Mouse (Mus musculus): Measurements from ENCODE around the gene Slc15a5.
"Not testable (repeated sequence)": the region's sequence is repeated elsewhere in the genome, so short reads cannot be mapped to it uniquely, and the experiment has no call there.

Slc15a5 gene

DNA sequence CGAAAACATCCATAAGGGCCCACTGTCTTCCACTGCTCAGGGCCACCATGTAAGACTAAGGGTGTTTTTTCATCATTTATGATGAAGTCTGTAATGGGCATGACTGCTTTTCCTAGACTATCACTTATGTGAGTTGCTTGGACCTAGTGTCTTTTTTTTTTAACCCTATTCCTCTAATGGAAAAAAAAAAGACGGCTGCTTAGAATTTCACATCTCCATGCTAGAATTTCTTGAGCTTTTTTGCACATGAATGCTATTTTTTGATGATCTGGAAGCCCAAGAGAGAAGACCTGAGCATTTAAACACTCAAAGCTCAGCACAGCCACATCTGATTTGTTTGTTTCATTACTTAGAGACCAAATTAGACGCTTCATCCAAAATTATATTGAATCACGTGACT lies at the start of gene Slc15a5:
Gene Slc15a5, minus strand, starts transcription at position 101 of the 400 bp plus-strand sequence.
- DNase-seq (ENCODE audit: low spot score in 2 of 2), result no peak

DNA sequence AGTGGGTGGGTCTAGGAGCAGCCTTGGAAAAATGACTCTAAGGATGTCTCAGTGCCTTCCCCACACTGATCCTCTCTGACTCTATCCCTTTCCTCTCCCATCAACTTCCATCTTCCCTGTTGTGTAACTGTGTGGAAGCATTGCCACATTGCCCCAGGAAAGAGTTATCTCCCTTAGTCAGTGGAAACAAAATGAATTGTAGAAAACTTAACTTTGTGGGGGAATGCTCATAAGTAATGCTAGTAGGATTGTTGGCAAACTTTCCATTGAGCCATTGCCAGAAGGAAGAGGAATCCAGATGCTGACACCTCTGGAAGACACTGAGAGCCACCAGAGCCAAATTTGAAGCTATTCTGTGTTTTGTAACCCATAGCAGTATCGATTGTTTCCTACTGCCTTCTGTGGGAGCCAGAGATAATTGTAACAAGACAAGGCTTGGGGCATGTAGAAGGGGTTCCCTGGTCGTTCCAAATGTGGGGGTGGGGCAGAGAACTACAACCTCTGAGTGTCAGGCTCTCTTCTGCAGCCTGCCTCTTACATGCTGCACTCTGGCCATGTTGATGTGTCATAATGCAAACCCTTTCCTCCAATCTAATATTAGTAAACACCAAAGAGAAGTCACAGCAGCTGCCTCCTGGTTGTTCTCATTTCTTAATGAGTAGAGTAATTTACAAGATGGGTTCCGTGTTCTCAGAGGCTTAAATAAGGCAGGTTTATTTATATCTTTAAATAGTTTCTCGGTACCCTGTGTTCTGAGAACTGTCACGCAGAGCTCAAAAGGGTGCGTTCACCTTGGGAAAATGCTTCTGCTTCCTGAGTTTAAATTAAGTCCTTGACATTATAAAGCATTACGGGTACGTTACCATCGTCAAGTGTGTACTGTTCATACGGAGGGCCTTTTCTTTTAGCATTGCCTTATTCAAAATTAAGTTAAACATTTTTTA lies 48.9 kb upstream of the Slc15a5 start:
- DNase-seq (ENCODE audit: low spot score in 2 of 2), result no peak

DNA sequence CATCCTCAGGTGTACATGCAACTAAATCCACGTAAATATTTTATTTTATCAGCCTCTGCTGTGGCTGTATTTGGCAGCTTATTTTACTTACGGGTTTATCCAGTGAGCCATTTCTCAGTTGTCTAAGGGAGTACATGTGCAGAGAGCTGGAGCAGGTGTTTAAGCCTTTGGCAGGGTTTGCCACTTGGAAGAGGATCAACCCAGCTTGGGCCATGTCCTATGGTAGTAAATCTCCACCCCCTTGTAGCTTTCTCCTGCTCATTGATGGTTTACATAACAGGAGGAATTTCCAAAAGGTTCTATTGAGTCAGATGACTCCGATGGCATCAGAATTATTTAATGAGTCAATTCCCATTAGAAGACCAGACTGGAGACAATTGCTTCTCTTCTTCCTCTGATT lies 37.8 kb upstream of the Slc15a5 start:
- no peak for DNase-seq (ENCODE audit: low spot score in 2 of 2)

DNA sequence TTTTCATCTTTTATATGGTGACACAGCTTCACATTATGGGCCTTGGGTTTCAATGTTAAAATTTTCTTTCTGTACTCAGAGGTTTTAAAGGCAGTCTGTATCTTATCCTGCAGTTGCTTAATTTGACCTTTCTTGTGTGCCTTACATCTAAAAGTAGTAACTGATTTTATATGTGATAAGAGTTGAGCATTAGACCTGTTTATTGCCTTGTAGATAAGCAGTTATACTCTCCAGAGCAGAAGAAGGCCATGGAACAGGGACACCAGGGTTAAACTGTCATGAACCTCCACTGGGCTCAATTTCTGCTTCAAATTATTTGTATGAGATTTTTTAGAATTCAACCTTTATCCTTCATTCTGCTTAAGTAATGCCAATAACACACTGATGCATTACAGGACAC lies 24.8 kb upstream of the Slc15a5 start:
- DNase-seq (ENCODE audit: low spot score in 2 of 2), result no peak

DNA sequence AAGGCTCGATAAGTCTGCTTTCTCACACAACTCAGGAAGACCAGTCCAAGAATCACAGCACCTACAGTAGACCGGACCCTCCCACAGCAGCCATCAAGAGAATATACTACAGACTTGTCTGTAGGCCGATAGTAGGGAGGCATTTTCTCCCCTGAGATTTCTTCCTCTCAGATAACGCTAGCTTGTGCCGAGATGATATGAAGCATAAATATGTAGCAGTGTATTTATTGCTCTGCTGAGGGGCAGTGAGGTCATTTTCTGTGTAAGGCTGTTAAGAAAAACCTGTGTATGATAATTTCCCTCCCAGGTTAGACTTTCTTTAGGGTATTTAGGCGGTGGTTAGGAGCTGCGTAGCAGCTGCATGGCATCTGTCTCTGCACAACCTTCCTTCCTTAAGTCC lies 23.2 kb upstream of the Slc15a5 start:
- DNase-seq (ENCODE audit: low spot score in 2 of 2), result no peak

DNA sequence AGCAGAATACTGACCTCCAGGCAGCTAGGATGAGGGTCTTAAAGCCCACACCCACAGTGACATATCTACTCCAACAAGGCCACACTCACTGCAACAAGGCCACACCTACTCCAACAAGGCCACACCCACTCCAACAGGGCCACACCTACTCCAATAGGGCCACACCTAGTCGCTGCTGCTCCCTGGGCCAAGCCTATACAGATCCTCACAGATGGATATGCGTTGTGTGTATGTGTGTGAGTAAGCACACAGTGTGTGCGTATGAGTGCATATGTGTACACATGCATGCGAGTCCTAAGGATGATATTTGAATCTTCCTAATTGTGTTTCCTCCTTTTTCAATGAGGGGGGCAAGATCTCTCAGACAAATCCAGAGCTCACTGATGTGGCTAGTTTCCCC lies 22.1 kb upstream of the Slc15a5 start:
- DNase-seq (ENCODE audit: low spot score in 2 of 2), result no peak

DNA sequence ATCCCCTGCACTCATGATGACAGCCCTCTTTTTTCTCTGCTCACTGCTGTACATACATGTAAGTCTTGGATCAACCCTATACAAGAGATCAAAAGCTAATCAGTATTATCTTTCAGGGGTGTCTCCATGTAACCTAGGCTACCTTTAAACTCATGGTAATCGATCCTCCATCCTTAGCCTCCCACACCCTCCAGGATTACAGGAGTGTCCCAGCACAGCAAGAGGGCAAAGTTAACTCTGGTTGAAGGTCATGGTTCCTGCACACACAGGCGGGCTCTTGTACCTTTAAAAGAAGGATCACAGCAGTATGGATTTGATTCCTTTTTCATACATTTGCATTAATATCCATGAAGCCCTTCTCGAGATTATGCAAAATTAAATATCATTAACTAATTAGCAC lies 19.9 kb upstream of the Slc15a5 start:
- DNase-seq (ENCODE audit: low spot score in 2 of 2), result no peak

DNA sequence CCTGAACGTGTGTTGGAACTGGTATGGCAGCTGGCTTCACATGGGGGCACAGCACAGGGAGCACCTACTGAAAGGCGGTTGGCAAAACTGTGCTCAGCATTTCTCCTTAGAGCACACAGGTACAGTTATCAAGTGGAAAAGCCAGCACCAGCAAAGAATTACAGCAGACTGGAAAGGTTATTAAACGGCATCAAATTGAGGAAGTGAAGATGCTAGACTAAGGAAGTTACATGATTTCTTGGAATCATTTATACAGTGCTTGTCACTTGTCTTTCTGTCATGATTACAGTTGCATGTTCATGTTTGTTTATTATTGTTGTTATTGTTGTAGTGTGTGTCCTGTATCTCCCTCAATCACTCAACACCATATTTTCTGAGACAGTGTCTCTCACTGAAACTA lies 15.3 kb upstream of the Slc15a5 start:
- no peak for DNase-seq (ENCODE audit: low spot score in 2 of 2)

DNA sequence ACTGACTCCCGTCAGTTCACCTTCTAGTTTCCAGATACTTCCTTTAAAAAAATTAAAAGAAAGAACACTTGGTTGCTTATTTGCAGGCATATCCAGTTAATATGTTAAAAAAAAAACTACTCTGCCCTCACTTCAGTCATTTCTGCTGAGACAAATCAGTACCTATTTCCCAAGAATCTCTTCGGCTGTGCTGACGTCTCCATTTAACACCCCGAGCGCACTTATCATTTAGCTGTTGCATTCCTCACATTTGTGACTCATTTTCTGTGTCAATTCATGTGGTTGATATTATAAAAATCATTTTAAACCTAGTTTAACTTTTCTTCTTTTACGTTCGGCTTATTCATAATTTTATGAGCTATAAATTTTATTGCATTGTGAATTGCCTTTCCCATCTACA lies 12.7 kb upstream of the Slc15a5 start:
- DNase-seq (ENCODE audit: low spot score in 2 of 2), result no peak

DNA sequence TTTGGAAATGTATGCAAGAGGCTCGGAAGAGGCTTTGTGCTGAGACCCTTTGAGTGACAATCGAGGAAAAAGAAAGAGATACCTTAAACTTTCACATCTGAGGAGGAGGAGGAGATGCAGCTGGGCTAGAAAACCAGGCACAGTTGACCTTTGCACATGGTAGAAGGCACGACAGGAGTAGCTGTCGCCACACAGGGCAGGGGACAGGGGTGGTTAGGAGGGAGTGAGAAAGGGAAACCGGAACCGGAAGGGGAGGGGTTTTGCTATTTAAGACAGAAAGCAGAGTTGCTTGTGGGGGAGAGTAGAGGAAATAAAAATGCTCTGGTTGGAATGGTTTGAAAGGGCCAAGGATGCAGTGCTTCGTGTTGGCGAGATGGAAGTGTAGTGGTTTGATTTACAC lies 9.4 kb upstream of the Slc15a5 start:
- DNase-seq (ENCODE audit: low spot score in 2 of 2), result no peak

DNA sequence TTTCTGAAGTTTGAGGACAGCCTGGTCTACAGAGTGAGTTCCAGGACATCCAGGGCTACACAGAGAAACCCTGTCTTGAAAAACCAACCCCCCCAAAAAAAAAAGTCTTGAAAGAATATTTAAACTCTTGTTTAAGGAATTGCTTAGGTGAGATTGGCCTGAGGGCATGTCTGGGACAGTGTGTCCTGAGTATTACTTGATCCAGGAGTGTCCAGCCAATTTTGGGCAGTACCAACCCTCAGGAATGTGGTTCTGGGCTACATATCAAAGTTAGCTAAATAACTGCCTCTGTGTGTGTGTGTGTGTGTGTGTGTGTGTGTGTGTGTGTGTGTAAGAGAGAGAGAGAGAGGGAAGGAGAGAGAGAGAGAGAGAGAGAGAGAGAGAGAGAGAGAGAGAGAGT lies 6.7 kb upstream of the Slc15a5 start:
- DNase-seq (ENCODE audit: low spot score in 2 of 2), result not testable (repeated sequence)

DNA sequence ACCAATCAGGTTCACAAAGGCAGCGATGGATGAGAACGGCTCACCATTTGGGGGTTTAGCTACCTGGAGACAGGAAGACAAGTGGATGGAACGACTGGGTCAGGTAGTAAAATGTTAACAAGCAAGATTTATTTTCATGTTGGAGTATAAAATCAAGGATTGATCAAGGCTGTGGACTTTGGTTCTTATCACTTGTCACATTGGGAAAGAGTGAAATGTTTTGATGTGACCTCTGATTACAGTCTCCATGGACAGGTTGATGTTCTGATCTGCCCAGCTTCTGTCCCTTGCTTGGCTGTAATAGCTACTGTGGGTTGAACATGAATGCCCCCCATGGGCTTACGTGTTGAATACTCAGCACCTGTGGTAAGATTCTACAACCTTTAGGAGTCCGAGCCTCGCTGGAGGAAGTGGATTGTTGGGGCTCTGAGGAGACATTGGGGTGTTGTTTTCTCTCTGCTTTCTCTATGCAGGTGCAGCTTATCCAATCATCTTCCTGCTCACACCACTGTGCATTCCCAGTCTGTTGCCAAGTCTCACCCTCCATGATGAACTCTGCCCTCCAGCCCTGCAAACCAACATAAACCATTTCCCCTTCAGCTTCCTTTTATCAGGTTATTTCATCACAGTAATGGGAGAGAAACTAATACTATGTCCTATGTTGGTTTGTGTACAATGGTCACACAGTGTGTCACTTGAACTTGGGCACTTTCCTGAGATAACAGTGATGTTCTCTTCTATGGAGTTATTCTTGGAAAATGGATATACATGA lies 1.2 kb upstream of the Slc15a5 start:
- no peak for DNase-seq (ENCODE audit: low spot score in 2 of 2)

DNA sequence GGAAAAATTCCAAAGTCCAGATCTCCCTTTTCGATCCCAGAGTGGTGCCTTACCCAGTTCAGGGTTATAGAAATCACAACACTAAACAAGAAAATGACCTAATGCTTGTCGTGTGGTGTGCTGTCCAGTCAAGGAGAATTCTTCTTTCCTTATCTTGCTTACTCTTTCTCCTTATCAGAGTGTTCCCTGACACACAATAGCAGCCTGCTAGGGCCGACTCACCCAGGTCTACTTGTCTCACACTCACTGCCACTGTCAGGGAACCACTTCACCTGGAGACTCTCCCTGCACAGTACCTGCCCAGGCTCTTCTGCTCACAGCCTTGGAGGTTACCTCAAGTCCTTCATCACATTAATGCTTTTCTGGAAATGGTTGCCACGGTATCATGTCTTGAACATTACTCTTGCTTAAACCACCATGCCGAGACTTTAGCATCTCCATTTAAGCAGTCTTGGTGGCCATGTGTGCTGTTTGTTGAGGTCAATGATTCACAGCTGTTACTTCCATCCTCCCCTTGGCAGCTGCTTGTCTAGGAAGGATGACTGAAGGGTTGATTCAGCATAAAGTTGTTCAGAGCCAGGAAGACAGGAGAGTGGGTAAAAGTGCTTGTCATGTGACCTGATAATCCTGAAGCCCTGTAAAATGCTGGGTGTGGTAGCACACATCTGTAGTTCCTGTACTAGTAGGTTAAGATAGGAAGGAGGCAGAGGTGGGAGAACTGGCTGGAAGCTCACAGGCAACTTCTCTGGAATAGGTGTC lies 1.9 kb downstream of the Slc15a5 start:
- DNase-seq (ENCODE audit: low spot score in 2 of 2), result no peak

DNA sequence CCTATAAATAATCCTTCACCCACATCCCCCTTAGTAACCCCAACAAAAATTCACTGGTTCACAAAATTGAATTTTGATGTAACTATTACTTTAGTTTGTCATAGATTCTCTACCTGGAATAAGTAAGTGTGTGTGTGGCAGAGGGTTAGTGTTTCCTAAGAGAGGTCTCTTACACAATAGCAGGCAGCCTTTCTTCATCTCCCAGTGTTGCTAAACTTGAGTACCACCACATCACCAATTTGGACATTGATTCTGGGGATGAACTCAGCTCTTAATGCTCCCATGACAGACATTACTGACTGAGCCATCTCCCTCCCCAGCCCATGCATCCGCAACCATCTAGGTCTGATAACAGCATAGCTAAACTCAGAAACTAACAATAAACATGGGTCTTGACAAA lies 4.0 kb downstream of the Slc15a5 start:
- no peak for DNase-seq (ENCODE audit: low spot score in 2 of 2)

DNA sequence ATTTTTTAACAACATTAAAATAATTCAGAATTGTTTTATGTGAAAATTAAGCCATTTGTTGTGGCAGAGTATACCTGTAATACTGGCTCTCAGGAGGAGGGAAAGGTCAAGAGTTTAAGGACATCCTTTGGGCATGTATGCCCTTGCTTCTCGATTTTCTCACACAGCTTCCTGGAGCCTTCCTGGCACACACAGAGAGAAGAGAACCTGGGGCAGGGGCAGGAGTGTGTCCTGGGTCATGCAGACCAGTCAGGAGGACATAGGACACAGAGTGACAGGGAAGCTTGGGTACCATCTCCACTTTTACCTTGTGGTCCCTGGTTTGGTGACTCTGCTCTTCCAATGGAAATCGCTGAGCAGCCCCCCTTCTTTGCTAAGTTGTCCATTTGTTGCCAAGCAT lies 6.2 kb downstream of the Slc15a5 start:
- no peak for DNase-seq (ENCODE audit: low spot score in 2 of 2)

DNA sequence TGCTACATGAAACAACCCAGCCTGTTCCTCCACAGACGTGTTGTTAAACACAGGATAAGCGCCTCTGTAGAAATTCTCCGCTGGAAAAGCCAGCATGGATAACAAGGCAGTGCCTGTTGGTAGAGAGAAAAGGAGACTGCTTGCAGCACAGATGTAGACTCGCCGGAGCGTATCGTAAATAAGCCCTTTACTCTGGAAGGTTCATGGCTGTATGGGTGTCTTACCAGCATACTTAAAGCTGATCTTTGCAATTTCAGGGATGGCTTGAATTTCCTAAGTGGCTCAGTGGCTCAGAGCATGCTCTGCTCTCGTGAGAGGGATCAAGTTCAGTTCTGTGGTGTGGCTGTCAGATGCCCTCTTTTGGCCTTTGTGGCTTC lies 6.8 kb downstream of the Slc15a5 start:
- no peak for DNase-seq (ENCODE audit: low spot score in 2 of 2)

DNA sequence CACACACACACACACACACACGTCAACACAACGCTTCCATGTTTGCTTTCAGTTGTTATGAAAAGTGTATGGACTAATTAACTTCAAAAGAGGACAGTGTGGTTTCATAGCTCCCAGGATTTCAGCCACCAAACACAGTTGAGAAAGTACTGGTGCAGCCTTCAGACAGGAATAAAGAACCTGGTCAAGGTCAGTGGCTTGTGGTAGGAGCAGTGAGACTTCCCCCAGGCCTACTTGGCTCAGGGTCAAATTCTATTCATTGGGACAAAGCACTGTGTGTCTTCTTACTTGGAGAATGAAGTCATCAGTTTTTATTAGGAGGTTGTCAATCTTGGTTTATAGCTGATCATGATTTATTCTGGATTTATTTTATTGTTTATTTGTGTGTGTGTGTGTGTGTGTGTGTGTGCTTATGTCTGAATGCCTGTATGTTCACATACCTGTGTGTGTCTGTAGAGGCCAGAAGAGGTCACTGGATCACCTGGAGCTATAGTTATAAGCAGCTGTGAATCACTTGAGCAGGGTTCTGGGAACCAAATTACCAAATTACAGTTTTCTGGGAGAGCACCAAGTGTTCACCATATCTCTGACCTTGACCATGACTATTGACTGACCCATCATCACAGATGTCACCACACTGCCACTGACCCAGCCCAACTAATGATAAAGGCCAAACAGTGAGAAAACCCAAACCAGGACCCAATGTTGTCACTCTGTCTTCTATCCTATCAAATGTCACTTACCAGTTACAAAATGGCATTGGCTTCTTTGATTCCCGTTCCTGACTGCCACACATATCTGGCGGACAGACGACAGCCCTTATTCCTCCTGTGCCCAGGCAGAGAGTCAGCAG lies 7.4 kb downstream of the Slc15a5 start:
- no peak for DNase-seq (ENCODE audit: low spot score in 2 of 2)

DNA sequence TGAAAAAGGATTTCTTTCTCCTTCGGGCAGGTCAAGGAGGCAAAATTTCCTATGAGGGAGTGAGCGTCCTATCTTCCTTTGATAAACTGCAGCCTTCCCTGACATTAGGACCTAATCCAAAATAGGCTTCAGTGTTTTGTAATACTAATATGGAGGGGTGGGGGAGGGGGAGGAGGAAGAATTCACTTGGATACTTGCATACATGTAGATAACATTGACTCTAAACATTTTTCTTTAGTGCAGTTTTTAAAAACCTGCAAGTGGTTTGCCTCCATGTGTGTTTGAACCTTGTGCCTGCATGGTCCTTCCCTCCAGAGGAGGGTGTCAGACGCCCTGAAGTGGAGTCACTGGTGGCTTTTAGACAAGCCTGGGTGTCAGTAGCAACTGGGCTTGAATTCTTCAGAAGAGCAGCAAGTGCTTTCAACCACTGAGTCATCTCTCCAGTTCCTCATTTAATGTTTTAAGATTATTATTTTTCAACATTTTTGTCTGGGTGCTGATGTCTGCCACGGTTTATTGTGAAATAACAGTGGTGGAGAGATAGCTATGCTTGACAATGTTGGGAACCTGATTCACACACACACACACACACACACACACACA lies 8.1 kb downstream of the Slc15a5 start:
- no peak for DNase-seq (ENCODE audit: low spot score in 2 of 2)

DNA sequence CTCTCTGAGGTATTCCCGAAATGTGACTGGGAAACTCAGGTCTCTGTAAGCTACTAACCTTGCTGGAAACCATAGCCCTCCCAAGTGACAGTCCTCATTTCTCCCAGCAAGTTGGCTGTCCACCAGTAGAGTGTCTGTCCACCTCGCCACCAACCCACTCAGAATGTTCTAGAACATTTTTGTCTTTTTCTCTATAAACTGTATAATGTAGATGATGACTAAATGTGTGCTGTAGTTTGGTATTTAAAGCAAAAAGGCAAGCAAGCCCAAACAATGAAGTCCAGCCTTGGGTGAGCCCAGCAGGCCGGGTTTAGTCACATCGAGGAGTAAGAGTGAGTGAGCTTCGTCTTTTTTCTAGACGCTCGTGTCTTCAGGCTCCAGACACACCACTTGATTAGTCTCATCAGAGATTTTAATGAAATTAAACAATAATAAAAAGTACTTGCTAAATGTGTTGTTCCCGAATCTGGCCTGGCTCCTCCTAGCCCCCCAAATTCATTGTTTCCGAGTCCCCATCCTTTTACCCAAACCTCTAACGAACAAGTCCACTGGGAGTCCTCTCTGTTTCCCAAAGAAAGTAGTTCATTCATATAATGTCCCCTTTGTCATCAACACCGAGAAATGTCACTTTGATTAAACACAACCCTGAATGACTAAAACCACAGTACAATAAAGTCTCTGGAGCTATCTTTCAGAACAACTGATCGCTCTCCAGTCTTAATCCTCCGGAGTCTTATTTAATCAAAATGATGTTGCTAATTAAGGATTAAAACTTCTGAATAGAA lies 8.8 kb downstream of the Slc15a5 start:
- no peak for DNase-seq (ENCODE audit: low spot score in 2 of 2)

DNA sequence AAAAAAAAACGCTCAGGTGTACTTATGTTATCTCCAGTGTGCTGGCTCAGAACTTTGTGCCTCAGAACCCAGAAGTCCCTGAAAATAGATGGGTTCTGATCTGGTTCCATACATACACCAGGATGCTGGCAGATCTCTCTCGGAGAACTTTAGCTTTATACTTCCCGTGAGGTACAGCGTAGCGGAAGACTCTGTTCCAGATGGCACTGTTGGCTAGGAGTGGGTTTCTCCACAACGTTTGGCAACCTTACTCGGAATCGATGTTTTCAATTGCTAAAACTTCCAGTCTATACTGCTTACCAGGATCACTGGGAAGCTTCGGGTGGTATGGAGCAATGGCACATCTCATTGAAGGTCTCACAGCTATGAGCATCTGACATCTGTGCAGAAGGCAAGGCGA lies 9.8 kb downstream of the Slc15a5 start:
- DNase-seq (ENCODE audit: low spot score in 2 of 2), result peak in 1 of 2 experiments; percentile 40

All from left cerebral cortex, adult 9 months (tissue).